Mouse (Mus musculus) megakaryocyte, embryonic 14.5 days (primary cell): Measurements from ENCODE around the gene Eci1. TPM values are rescaled to one million over a fixed set of nuclear protein-coding genes. Genes with fewer than 3 reads are reported as not detected.
A peak's percentile ranks its signal among the peaks of the same experiment; 100 is the strongest.

ENCODE experiments used
- H3K27me3 ChIP-seq: replicated peaks from 2 replicates; pipeline ENCODE3; 2012; ENCODE audit warnings: inconsistent platforms
- H3K36me3 ChIP-seq: replicated peaks from 2 replicates; pipeline ENCODE3; 2012; ENCODE audit warnings: low read length, inconsistent platforms, mixed read lengths
- H3K4me1 ChIP-seq: 2 replicates; pipeline ENCODE4 v1.6.1; 2012; ENCODE audit warnings: inconsistent platforms
- H3K4me3 ChIP-seq: replicated peaks from 2 replicates; pipeline ENCODE3; 2012; ENCODE audit warnings: moderate library complexity, mild to moderate bottlenecking, inconsistent platforms
- H3K9me3 ChIP-seq: 2 replicates; pipeline ENCODE4 v1.6.1; 2012; ENCODE audit warnings: inconsistent platforms
- FLI1 ChIP-seq: IDR thresholded peaks from 2 replicates; pipeline ENCODE4 v1.6.1; 2012; ENCODE audit warnings: low read length, inconsistent platforms, mixed read lengths
- GATA1 ChIP-seq: IDR thresholded peaks from 3 replicates; pipeline ENCODE4 v1.6.1; 2012; ENCODE audit warnings: mixed read lengths, low read length, inconsistent platforms, borderline replicate concordance
- polyA plus RNA-seq: library from polyadenylated mRNA; stranded (reverse); fragments of >175 nt; gene quantifications from 2 replicates; pipeline ENCODE4 v1.2.3, GENCODE M21; 2012; ENCODE audit warnings: low replicate concordance; ENCODE audit not compliant: insufficient read depth

Eci1 gene
- polyA plus RNA-seq, 1 experiment = 67.7 TPM

DNA sequence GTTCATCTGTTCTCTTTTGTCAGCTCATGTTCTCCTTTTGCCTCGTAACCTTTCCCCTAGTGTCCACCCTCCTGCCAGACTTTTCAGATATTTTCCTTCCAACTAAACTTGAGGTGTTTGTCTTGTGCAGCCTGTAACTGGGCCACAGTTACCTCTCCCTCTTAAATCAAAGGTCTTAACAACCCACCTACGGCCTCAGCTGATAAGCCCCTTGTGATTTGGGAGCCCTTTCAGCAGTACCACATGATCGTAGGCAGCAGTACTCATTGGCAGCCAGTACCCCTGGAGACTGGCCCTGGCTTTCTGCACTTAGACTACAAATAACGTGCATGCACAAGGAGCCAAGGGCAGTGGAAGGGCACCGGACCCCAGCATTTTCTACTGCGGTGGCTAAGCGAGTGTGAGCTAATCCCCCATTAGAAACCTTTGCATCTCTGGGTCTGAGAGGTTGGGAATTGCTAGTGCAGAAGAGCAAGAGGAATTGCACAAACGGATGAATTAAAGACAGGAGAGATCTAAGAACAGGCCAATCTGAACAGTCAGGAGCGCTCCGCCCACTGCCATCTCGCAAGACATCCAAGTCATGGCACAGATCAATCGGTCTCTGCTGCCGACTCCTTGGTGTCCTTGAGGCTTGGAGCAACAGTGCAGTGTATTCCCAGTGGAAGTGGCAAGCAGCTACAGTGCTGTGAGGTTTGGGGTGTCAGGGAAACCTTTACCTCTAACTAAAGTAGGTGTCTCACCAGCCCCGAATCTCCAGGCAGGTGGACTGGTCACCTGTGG is 3.0 kb downstream of the Eci1 start:
- Histone ChIP-seq H3K4me1 (peaks cover 26% of the 10 kb centered on the region), H3K9me3 (no peaks in the 10 kb centered on the region), H3K4me3 (no peak overlapping the region), H3K27me3 (no peaks in the 10 kb centered on the region), H3K36me3 (peaks cover 50% of the 10 kb centered on the region)
- TF ChIP-seq GATA1 (no peak), FLI1 (no peak)

DNA sequence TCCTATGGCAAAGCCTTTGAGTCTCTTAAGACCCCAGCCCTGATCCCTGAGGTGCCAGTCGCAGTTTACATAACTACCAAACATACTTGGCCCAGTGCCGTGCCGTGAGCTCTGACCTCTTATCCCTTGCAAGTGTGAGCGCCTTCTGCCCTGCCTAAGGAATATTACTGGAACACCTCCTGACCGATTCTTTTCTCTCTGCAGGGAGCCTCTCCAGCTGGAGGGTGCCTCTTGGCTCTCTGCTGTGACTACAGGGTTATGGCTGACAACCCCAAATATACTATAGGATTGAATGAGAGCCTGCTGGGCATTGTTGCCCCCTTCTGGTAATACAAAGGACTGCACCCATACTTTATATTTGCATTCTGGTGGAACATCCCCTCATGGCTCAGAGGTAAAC is 10.6 kb downstream of the Eci1 start:
- Histone ChIP-seq H3K4me3 (no peak overlapping the region), H3K9me3 (no peaks in the 10 kb centered on the region), H3K4me1 (no peaks in the 10 kb centered on the region), H3K27me3 (no peaks in the 10 kb centered on the region), H3K36me3 (peaks cover 90% of the 10 kb centered on the region)
- TF ChIP-seq GATA1 (no peak), FLI1 (no peak)

DNA sequence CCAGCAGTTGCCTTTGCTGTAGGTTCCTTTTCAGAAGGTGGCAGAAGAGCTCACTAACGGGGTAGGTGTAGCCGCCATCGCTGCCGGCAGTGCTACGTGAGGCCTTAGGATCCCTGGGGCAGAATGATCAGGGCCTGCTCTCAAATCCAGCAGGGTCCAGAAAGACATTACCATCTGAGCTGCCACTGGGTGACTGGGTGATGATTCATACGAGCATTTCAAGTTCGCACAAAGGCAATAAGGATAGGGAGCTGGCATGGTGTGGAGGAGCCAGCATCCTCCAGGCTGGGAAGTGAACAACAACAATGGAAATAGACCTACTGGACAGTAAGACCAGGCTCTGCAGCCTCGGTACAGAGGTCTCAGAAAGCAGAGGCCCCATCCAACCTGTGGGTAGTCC is 13.9 kb downstream of the Eci1 start:
- Histone ChIP-seq H3K27me3 (no peaks in the 10 kb centered on the region), H3K36me3 (peaks cover 96% of the 10 kb centered on the region)
- TF ChIP-seq FLI1 (no peak), GATA1 (no peak)

DNA sequence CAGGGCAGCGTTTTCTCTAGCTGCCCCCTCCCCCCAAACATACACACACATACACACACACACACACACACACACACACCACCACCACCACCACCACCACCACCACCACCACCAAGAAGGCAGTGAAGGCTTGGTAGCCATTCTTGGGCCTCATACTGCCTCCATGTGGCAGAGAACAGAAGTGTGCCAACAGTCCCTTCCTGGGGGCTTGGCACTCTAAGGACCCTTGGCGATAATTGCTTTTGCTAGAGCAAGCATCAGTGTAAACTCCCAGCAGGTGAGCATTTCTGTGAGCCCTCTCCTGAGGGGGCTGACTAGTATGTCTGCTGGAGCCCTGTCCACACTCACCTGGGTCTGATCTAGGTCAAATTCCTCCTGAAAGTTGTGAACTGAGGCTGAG is 14.7 kb downstream of the Eci1 start:
- no peak for TF ChIP-seq GATA1
- no peak for TF ChIP-seq FLI1

More for the DNA sequence above, 13.9 kb downstream of the Eci1 start:
- H3K4me1 ChIP-seq = no peaks in the 10 kb centered on the region
- H3K9me3 ChIP-seq = no peaks in the 10 kb centered on the region
- no peak overlapping the region for H3K4me3 ChIP-seq

DNA sequence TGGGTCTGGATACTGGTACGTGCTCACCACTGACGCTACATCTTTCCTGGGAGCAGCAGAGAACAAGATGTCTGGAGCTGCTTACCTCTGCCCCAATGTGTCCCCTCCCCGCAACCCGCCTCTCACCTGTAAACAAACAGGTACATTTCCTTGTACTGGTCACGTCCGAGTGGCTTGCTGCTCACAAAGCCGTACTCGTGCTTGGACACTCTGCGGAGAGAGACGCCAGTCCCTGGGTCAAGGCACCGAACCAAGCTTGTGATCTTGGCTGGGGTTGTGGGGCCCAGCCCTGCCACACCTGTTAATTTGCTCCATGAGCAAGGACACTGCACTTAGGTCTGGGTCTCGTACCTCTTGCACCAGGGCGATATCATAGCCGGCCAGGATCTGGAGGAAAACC is 15.7 kb downstream of the Eci1 start:
- TF ChIP-seq GATA1 (no peak), FLI1 (no peak)
- peaks cover 9% of the 10 kb centered on the region for H3K4me1 ChIP-seq
- H3K36me3 ChIP-seq = peaks cover 98% of the 10 kb centered on the region

More for the DNA sequence above, 14.7 kb downstream of the Eci1 start:
- Histone ChIP-seq H3K36me3 (peaks cover 96% of the 10 kb centered on the region), H3K4me1 (no peaks in the 10 kb centered on the region; the same call in 1 of the 2 replicates), H3K27me3 (no peaks in the 10 kb centered on the region), H3K4me3 (no peak overlapping the region), H3K9me3 (no peaks in the 10 kb centered on the region)

DNA sequence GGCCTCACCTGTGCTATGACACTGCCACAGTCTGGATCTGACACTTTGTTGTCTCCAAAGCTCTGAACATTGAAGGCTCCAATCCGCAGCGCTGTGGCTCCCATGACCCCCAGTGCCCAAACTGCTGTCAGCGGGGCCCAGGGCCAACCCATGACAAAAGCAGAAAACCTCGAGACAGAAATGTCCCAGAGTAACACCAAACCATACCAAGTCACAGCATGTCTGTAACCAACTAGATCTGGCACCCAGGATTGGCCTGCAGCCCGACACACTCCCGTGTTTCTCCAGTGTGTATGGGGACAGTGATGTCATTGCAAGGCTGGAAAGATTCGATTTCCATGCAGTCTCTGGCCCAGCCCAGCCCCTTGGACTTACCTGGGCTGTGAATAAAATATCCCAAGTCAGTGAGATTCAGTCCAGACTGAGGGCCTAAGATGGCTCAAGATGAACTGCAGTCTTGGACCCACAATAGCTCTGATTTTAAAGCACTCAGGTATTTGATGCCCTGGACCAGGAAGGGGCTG is 16.3 kb downstream of the Eci1 start, which contains the start of gene Dnase1l2:
Dnase1l2 (minus strand) TSS at position 474 of the 524 bp plus-strand sequence.
- Histone ChIP-seq H3K36me3 (peaks cover 98% of the 10 kb centered on the region), H3K27me3 (no peaks in the 10 kb centered on the region), H3K9me3 (no peaks in the 10 kb centered on the region), H3K4me1 (peaks cover 15% of the 10 kb centered on the region), H3K4me3 (no peak within 1 kb of the TSS)
- TF ChIP-seq FLI1 (no peak), GATA1 (no peak)

More for the DNA sequence above, 15.7 kb downstream of the Eci1 start:
- Histone ChIP-seq H3K4me3 (no peak overlapping the region), H3K27me3 (no peaks in the 10 kb centered on the region), H3K9me3 (no peaks in the 10 kb centered on the region)

DNA sequence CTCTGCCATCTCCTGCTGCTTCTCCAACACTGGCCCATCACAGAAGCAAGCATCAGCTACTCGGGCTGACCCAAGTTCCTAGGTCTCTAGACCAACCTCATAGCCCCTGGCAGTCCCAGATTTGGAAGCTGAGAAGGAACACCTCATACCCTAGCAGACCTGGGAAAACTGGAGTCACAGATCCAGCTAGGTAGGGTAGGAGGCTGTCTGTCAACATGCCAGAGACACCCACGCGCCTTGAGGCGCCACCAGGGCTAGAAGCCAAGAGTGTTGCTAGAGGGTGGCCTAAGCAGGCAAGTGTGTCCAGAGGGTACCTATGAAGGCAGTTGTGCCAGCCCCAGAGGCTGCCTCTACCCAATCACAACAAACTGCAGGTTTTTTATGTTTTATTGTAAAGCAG is 17.0 kb downstream of the Eci1 start:
- Histone ChIP-seq H3K36me3 (peaks cover 99% of the 10 kb centered on the region), H3K27me3 (no peaks in the 10 kb centered on the region), H3K4me3 (no peak overlapping the region), H3K4me1 (peaks cover 22% of the 10 kb centered on the region), H3K9me3 (no peaks in the 10 kb centered on the region)
- no peak for TF ChIP-seq FLI1
- TF ChIP-seq GATA1 = no peak

DNA sequence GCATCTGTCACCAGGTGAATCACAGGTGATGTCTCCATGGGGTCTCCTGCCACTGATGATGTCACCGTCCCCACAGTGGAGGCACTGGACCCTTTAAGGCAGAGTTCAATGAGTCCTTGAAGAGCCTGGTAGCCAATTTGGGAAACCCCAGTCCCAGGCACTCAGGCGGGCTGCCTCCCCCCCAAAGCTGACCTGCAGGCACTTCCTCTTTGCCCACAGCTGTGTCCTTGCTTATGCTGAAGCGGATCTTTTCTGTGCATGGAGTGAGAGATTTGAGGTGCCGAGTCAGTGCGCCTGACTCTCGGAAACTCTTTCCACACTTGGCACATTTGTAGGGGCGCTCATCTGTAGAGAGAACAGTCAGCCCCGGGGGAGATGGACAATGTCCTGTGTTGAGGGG is 20.1 kb downstream of the Eci1 start:
- Histone ChIP-seq H3K4me3 (no peak overlapping the region), H3K9me3 (no peaks in the 10 kb centered on the region), H3K4me1 (peaks cover 40% of the 10 kb centered on the region), H3K27me3 (no peaks in the 10 kb centered on the region), H3K36me3 (peaks cover 100% of the 10 kb centered on the region)
- TF ChIP-seq FLI1 (no peak), GATA1 (no peak)

DNA sequence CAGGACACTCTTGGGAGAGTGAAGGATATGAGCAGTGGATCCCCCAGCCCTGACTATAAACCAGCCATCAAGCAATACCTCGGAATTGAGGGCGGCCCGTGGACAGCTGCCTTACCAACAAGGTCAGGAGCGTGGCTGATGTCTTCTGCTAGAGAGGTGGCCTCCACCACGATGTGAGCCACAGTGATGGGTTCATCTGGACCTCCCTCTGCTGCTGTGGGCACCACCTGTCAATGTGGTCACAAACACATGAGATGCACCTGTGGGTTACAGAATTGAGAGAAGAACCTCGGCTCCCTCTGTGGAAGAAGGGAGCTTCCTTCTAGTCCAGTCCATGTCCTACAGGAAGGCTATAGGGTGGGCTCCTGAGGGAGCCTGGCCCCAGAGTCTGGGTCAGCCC is 23.1 kb downstream of the Eci1 start:
- Histone ChIP-seq H3K36me3 (peaks cover 75% of the 10 kb centered on the region), H3K4me1 (peaks cover 69% of the 10 kb centered on the region), H3K4me3 (peak overlapping the region; percentile 0), H3K9me3 (no peaks in the 10 kb centered on the region), H3K27me3 (no peaks in the 10 kb centered on the region)
- TF ChIP-seq FLI1 = no peak
- no peak for TF ChIP-seq GATA1

DNA sequence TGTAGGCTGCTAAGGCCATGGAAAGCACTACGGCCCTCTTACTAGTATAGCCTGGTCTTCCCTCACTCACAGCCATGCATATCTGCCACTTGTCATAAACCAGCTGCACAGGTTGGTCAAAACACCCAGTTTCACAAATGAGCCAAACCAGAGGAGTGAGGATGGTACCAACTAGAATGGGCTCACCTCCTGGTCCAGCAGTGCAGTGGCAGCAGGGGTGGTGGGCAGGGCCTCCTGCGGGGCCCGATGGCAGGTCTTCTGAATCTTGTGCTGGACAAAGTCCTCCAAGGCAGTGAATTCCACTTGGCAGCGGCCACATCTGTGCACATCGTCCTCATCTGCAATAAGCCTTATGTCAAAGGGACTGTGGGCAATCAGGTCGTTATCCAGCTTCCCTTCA is 24.8 kb downstream of the Eci1 start:
- Histone ChIP-seq H3K36me3 (peaks cover 58% of the 10 kb centered on the region), H3K4me3 (no peak overlapping the region)
- TF ChIP-seq FLI1 = no peak
- TF ChIP-seq GATA1 = no peak

More for the DNA sequence above, 24.8 kb downstream of the Eci1 start:
- no peaks in the 10 kb centered on the region for H3K9me3 ChIP-seq
- H3K27me3 ChIP-seq = no peaks in the 10 kb centered on the region
- peaks cover 73% of the 10 kb centered on the region for H3K4me1 ChIP-seq
